Mouse (Mus musculus) lung, embryonic 15.5 days (tissue): ENCODE measurements at regions not wholly inside any gene's neighbourhood (a gene's known extent, or its start where the extent isn't known, plus 50 kb on each side); places are given as distances from the start of the nearest gene placed in this dataset.

Experiments used
- ATAC-seq: fragments of 200-750 bp; cut with Nextera tagmentation; 2 replicates; pipeline ENCODE4 v1.8.0; 2017; ENCODE audit warnings: moderate number of reproducible peaks, borderline replicate concordance; ENCODE audit not compliant: low FRiP score, low TSS enrichment; ENCODE audit errors: extremely low read depth
- H3K27ac ChIP-seq: fragments of 300-500 bp; sonication (generic); 2 replicates; pipeline ENCODE4 v1.5.1; 2015; ENCODE audit warnings: moderate library complexity, mild to moderate bottlenecking, inconsistent platforms
- H3K27me3 ChIP-seq: fragments of 300-500 bp; sonication (generic); 2 replicates; pipeline ENCODE4 v1.6.1; 2015; ENCODE audit warnings: inconsistent platforms
- H3K36me3 ChIP-seq: fragments of 300-500 bp; sonication (generic); 2 replicates; pipeline ENCODE4 v1.6.1; 2015; ENCODE audit warnings: inconsistent platforms
- H3K4me1 ChIP-seq: fragments of 300-500 bp; sonication (generic); 2 replicates; pipeline ENCODE4 v1.6.1; 2015; ENCODE audit warnings: inconsistent platforms
- H3K4me2 ChIP-seq: fragments of 300-500 bp; sonication (generic); 2 replicates; pipeline ENCODE4 v1.6.1; 2015; ENCODE audit warnings: inconsistent platforms, mild to moderate bottlenecking, moderate library complexity
- H3K4me3 ChIP-seq: fragments of 300-500 bp; sonication (generic); 2 replicates; pipeline ENCODE4 v1.5.1; 2015; ENCODE audit warnings: mild to moderate bottlenecking, inconsistent platforms
- H3K9ac ChIP-seq: fragments of 300-500 bp; sonication (generic); 2 replicates; pipeline ENCODE4 v1.6.1; 2015; ENCODE audit warnings: inconsistent platforms
- H3K9me3 ChIP-seq: fragments of 300-500 bp; sonication (generic); 2 replicates; pipeline ENCODE4 v1.6.1; 2016; ENCODE audit warnings: inconsistent platforms
- WGBS: fragments of 180-500 bp; shearing (Covaris S2); methylation state at CpG from one replicate; pipeline ENCODE4 v1.1.7; 2015; 5-methylcytosine and 5-hydroxymethylcytosine counted together

GRCm38 (mm10) chr11:63294476-63294875 is 165.7 kb downstream of the Pmp22 start:
- no peaks in the 10 kb centered on the region for H3K36me3 ChIP-seq
- H3K9ac ChIP-seq = no peak overlapping the region
- no peaks in the 10 kb centered on the region for H3K27me3 ChIP-seq
- no peaks in the 10 kb centered on the region for H3K9me3 ChIP-seq
- no peaks in the 10 kb centered on the region for H3K4me1 ChIP-seq
- ATAC-seq = no peak
- WGBS = 58% methylated on average over 3 of the region's 3 CpGs
- H3K4me2 ChIP-seq = no peak overlapping the region
- H3K27ac ChIP-seq = no peak overlapping the region
- H3K4me3 ChIP-seq = no peak overlapping the region

- ATAC-seq = no peak
- no peak overlapping the region for H3K9ac ChIP-seq
- H3K4me3 ChIP-seq = no peak overlapping the region
- no peaks in the 10 kb centered on the region for H3K9me3 ChIP-seq
- H3K27me3 ChIP-seq = no peaks in the 10 kb centered on the region
- H3K27ac ChIP-seq = no peak overlapping the region
- WGBS = 71% methylated on average over 3 of the region's 3 CpGs
- H3K4me1 ChIP-seq = no peaks in the 10 kb centered on the region
- H3K4me2 ChIP-seq = no peak overlapping the region
- H3K36me3 ChIP-seq = no peaks in the 10 kb centered on the region
Measured at GRCm38 (mm10) chr11:63296476-63296875, 167.7 kb downstream of the Pmp22 start.

- H3K4me3 ChIP-seq = no peak overlapping the region
- H3K36me3 ChIP-seq = no peaks in the 10 kb centered on the region
- no peaks in the 10 kb centered on the region for H3K9me3 ChIP-seq
- no peak overlapping the region for H3K9ac ChIP-seq
- 60% methylated on average over 14 of the region's 14 CpGs for WGBS
- H3K4me1 ChIP-seq = no peaks in the 10 kb centered on the region
- no peaks in the 10 kb centered on the region for H3K27me3 ChIP-seq
- no peak for ATAC-seq
- no peak overlapping the region for H3K27ac ChIP-seq
- no peak overlapping the region for H3K4me2 ChIP-seq
Measured at GRCm38 (mm10) chr11:63299712-63300581, 171.2 kb downstream of the Pmp22 start.

GRCm38 (mm10) chr11:63325166-63325565 is 196.4 kb downstream of the Pmp22 start:
- Histone ChIP-seq H3K9me3 (no peaks in the 10 kb centered on the region), H3K4me1 (no peaks in the 10 kb centered on the region), H3K27me3 (no peaks in the 10 kb centered on the region), H3K27ac (no peak overlapping the region), H3K4me3 (no peak overlapping the region), H3K36me3 (no peaks in the 10 kb centered on the region), H3K9ac (no peak overlapping the region), H3K4me2 (no peak overlapping the region)
- no peak for ATAC-seq
- 75% methylated on average over 4 of the region's 4 CpGs for WGBS

GRCm38 (mm10) chr11:63326864-63327263 is 198.1 kb downstream of the Pmp22 start:
- ATAC-seq = no peak
- H3K9ac ChIP-seq = no peak overlapping the region
- H3K27me3 ChIP-seq = no peaks in the 10 kb centered on the region
- no peak overlapping the region for H3K4me2 ChIP-seq
- H3K9me3 ChIP-seq = no peaks in the 10 kb centered on the region
- H3K4me1 ChIP-seq = no peaks in the 10 kb centered on the region
- WGBS = 71% methylated on average over 5 of the region's 5 CpGs
- no peaks in the 10 kb centered on the region for H3K36me3 ChIP-seq
- H3K27ac ChIP-seq = no peak overlapping the region
- H3K4me3 ChIP-seq = no peak overlapping the region

- ATAC-seq = no peak
- Histone ChIP-seq H3K4me3 (no peak overlapping the region), H3K9ac (no peak overlapping the region), H3K9me3 (no peaks in the 10 kb centered on the region), H3K4me2 (no peak overlapping the region), H3K27me3 (no peaks in the 10 kb centered on the region), H3K36me3 (no peaks in the 10 kb centered on the region), H3K4me1 (no peaks in the 10 kb centered on the region), H3K27ac (0 out of 2 replicates have a peak overlapping the region, but pooled peaks have one; percentile 15)
- WGBS = 37% methylated on average over 9 of the region's 9 CpGs
Measured at GRCm38 (mm10) chr11:63337503-63337902, 208.7 kb downstream of the Pmp22 start.

GRCm38 (mm10) chr11:63338277-63338676 is 209.5 kb downstream of the Pmp22 start:
- H3K4me2 ChIP-seq = no peak overlapping the region
- no peaks in the 10 kb centered on the region for H3K9me3 ChIP-seq
- H3K4me1 ChIP-seq = no peaks in the 10 kb centered on the region
- 83% methylated on average over 1 of the region's 1 CpGs for WGBS
- no peaks in the 10 kb centered on the region for H3K27me3 ChIP-seq
- H3K9ac ChIP-seq = no peak overlapping the region
- no peak overlapping the region for H3K27ac ChIP-seq
- H3K4me3 ChIP-seq = no peak overlapping the region
- no peaks in the 10 kb centered on the region for H3K36me3 ChIP-seq
- ATAC-seq = no peak

DNA sequence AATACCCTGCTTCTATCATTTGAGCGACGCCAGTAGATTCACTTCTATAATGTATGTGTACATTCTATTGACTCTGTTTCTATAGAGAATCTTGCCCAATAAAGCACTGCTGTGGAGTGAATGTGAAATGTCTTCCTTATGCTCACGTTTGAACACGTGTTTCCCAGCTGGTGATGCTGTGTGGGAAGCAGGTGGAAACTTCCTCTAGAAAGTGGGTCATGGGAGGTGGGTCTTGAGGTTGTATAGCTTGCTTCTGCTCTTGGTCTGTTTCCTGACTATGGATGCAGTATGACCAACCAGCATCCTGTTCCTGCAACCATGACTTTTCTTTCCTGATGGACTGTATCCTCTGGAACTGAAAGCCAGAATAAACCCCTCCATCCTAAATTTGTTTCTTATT is 216.9 kb downstream of the Pmp22 start:
- ATAC-seq = no peak
- H3K9ac ChIP-seq = no peak overlapping the region
- H3K4me3 ChIP-seq = no peak overlapping the region
- peaks cover 4% of the 10 kb centered on the region; the same call in 1 of the 2 replicates for H3K4me1 ChIP-seq
- H3K27me3 ChIP-seq = no peaks in the 10 kb centered on the region; the same call in 1 of the 2 replicates
- 92% methylated on average over 4 of the region's 4 CpGs for WGBS
- H3K27ac ChIP-seq = no peak overlapping the region
- H3K36me3 ChIP-seq = no peaks in the 10 kb centered on the region
- H3K4me2 ChIP-seq = no peak overlapping the region
- H3K9me3 ChIP-seq = no peaks in the 10 kb centered on the region

GRCm38 (mm10) chr11:63350123-63350696 is 221.4 kb downstream of the Pmp22 start:
- no peak overlapping the region for H3K4me2 ChIP-seq
- no peaks in the 10 kb centered on the region for H3K9me3 ChIP-seq
- no peaks in the 10 kb centered on the region for H3K36me3 ChIP-seq
- no peak overlapping the region for H3K4me3 ChIP-seq
- H3K27me3 ChIP-seq = no peaks in the 10 kb centered on the region; the same call in 1 of the 2 replicates
- peak overlapping the region; percentile 44; the same call in 1 of the 2 replicates for H3K27ac ChIP-seq
- H3K9ac ChIP-seq = no peak overlapping the region
- H3K4me1 ChIP-seq = peaks cover 6% of the 10 kb centered on the region; the same call in 1 of the 2 replicates
- 11% methylated on average over 7 of the region's 7 CpGs for WGBS
- ATAC-seq = 0 out of 2 replicates have a peak, but pooled peaks have one; percentile 27

DNA sequence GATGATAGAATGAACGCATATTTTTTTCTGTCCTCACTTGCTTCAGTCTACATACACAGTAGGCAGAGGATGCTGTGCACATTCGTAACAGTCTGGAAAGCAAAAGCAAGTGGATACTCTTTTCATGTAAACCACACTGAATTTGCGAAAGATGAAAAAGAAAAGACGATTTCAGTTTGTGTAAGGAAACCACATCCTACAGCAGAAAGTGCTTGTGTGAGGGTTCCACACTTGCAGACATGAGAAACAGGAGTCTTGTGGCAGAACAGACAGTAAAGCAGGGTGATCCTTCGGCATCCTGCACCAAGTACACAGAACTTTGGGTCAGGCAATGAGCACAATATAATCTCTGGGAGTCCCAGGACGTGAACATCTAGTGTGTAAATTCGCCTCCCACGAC is 223.2 kb downstream of the Pmp22 start:
- no peak overlapping the region for H3K4me2 ChIP-seq
- no peaks in the 10 kb centered on the region for H3K27me3 ChIP-seq
- no peak overlapping the region for H3K4me3 ChIP-seq
- no peak overlapping the region for H3K27ac ChIP-seq
- H3K9ac ChIP-seq = no peak overlapping the region
- no peak for ATAC-seq
- peaks cover 6% of the 10 kb centered on the region; the same call in 1 of the 2 replicates for H3K4me1 ChIP-seq
- no peaks in the 10 kb centered on the region for H3K9me3 ChIP-seq
- no peaks in the 10 kb centered on the region for H3K36me3 ChIP-seq
- WGBS = 87% methylated on average over 8 of the region's 8 CpGs

- Histone ChIP-seq H3K9ac (no peak overlapping the region), H3K4me3 (no peak overlapping the region), H3K4me1 (peaks cover 6% of the 10 kb centered on the region; the same call in 1 of the 2 replicates), H3K4me2 (no peak overlapping the region), H3K9me3 (no peaks in the 10 kb centered on the region), H3K36me3 (no peaks in the 10 kb centered on the region), H3K27ac (no peak overlapping the region), H3K27me3 (no peaks in the 10 kb centered on the region)
- no peak for ATAC-seq
- 52% methylated on average over 3 of the region's 3 CpGs for WGBS
Measured at GRCm38 (mm10) chr11:63352990-63353389, 224.2 kb downstream of the Pmp22 start.

- Histone ChIP-seq H3K27ac (no peak overlapping the region), H3K9ac (no peak overlapping the region), H3K27me3 (no peaks in the 10 kb centered on the region), H3K4me3 (no peak overlapping the region), H3K4me1 (peaks cover 6% of the 10 kb centered on the region; the same call in 1 of the 2 replicates), H3K4me2 (no peak overlapping the region), H3K9me3 (no peaks in the 10 kb centered on the region), H3K36me3 (no peaks in the 10 kb centered on the region)
- WGBS = 64% methylated on average over 8 of the region's 8 CpGs
- no peak for ATAC-seq
Measured at GRCm38 (mm10) chr11:63353671-63354070, 224.9 kb downstream of the Pmp22 start.
